Mouse (Mus musculus) megakaryocyte, embryonic 14.5 days (primary cell): Measurements from ENCODE around the gene Rpl19. TPM values are rescaled to one million over a fixed set of nuclear protein-coding genes. Genes with fewer than 3 reads are reported as not detected.

ENCODE experiments used
- H3K27me3 ChIP-seq: replicated peaks from 2 replicates; pipeline ENCODE3; 2012; ENCODE audit warnings: inconsistent platforms
- H3K36me3 ChIP-seq: replicated peaks from 2 replicates; pipeline ENCODE3; 2012; ENCODE audit warnings: low read length, inconsistent platforms, mixed read lengths
- H3K4me1 ChIP-seq: 2 replicates; pipeline ENCODE4 v1.6.1; 2012; ENCODE audit warnings: inconsistent platforms
- H3K4me3 ChIP-seq: replicated peaks from 2 replicates; pipeline ENCODE3; 2012; ENCODE audit warnings: moderate library complexity, mild to moderate bottlenecking, inconsistent platforms
- H3K9me3 ChIP-seq: 2 replicates; pipeline ENCODE4 v1.6.1; 2012; ENCODE audit warnings: inconsistent platforms
- FLI1 ChIP-seq: IDR thresholded peaks from 2 replicates; pipeline ENCODE4 v1.6.1; 2012; ENCODE audit warnings: low read length, inconsistent platforms, mixed read lengths
- GATA1 ChIP-seq: IDR thresholded peaks from 3 replicates; pipeline ENCODE4 v1.6.1; 2012; ENCODE audit warnings: mixed read lengths, low read length, inconsistent platforms, borderline replicate concordance
- polyA plus RNA-seq: library from polyadenylated mRNA; stranded (reverse); fragments of >175 nt; gene quantifications from 2 replicates; pipeline ENCODE4 v1.2.3, GENCODE M21; 2012; ENCODE audit warnings: low replicate concordance; ENCODE audit not compliant: insufficient read depth

Rpl19 gene
- polyA plus RNA-seq, result 275 and 2,598 TPM in 2 replicates

DNA sequence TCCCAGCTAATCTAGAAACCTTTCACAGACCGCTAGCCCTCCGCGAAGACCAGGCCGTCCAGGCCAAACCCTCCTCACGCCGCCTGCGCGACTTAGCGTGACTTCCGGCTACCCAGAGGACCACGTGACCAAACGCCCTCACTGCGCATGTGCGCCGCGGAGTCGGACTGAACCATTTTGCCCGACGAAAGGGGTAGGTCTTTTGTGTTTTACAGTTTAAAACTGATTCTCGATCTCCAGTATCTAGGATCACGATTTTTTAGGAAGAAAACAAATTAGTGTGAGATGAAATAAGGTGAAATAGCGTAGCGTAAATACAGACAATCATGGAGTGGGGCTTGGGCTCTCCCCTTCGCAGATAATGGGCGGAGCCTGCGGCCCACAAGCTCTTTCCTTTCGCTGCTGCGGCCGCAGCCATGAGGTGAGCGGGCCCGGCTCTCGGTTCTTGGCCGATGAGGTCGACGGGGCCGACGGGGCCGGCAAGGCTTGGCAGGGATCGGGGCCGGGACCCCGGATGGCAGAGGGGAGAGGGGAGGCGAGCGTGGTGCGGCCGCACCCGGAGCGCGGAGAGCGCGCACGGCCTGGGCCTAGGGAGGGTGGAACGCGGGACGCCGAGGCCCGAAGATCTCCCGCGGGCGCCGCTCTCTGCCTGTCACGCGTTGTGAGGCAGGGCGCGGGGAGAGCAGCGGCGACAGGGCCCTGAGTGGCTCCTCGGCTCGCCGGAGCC is at the start of gene Rpl19:
Rpl19 (plus strand) TSS at position 141 of the 727 bp plus-strand sequence.
- Histone ChIP-seq H3K36me3 (peaks cover 35% of the 10 kb centered on the region), H3K9me3 (no peaks in the 10 kb centered on the region), H3K27me3 (peaks cover 13% of the 10 kb centered on the region), H3K4me3 (peak within 1 kb of the TSS; percentile 97), H3K4me1 (peaks cover 35% of the 10 kb centered on the region)
- no peak for TF ChIP-seq FLI1
- no peak for TF ChIP-seq GATA1

DNA sequence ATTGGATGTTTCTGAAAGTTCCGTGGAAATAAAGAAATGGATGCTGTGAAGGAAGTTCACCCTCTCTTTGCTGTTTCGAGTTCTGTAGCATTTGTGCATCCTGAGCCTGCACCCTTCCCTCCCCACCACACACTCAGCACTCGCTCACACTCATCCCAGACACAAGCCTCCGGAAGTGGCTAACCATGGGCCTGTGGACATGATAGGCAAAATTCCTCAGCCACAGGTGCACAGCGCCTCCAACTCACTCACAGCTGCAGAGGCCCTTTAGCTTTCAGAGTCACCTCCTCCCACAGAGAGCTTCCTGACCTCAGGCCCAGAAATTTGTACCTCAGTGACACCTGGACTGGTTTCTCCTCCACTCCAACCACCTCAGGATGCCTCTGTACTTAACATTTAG is 48.7 kb upstream of the Rpl19 start:
- no peak overlapping the region for H3K4me3 ChIP-seq
- TF ChIP-seq FLI1 (no peak), GATA1 (no peak)
- H3K4me1 ChIP-seq, result peaks cover 12% of the 10 kb centered on the region
- no peaks in the 10 kb centered on the region for H3K36me3 ChIP-seq
- 0 out of 2 replicates have a peak, but pooled peaks cover 4% of the 10 kb centered on the region for H3K9me3 ChIP-seq
- peaks cover 87% of the 10 kb centered on the region for H3K27me3 ChIP-seq

DNA sequence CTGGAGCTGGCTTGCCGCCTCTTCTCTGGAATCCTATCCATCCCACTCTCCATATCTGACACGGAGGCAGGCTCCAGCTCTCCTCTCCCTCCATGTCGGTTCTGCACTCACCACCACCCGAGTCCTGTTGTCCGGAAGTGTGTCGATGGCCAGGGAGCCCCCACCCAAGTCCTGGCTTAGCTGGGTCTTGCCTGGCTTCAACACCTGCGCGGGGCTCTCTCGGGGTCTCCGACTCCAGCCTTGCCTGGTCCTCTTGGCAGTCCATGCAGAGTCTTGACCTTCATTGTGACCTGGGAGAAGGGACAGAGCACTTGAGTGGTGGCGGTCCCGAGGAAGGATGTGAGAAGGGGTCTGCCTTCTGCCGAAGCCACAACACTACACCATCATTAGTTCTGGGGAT is 48.1 kb upstream of the Rpl19 start:
- no peaks in the 10 kb centered on the region for H3K36me3 ChIP-seq
- H3K4me1 ChIP-seq, result peaks cover 12% of the 10 kb centered on the region
- TF ChIP-seq GATA1 (no peak), FLI1 (no peak)
- no peak overlapping the region for H3K4me3 ChIP-seq
- H3K9me3 ChIP-seq, result 0 out of 2 replicates have a peak, but pooled peaks cover 4% of the 10 kb centered on the region
- H3K27me3 ChIP-seq, result peaks cover 87% of the 10 kb centered on the region

DNA sequence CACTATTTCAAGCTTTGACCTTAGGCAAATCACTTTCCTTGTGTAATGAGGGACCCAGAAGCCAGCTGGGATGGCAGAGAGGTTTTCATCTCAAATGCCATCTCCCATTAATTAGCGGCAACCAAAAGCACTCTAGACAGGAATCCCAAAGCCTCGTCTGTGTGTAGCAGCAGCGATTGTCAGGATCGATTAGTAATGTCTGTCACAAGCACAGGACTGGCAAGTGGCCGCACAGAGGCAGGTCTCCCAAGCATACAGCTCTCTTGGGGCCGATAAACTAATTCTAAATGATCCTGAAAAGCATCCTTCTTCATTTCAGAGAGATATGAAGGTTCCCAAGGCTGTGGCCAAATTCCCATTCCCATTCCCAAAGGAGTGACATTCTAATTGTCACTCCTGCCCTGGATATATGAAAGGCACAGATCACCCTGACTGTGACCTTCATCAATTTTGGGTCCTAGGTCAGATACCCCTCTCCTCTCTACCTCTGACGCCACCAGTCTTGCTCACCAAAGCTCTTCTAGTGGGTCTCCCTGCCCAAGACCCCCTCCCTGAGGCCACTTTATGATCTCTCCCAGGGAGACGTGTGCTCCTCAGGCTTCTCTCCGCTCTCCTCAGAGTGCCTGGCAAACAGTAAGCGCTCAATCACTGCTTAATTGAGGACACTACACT is 46.5 kb upstream of the Rpl19 start:
- no peak for TF ChIP-seq GATA1
- no peak for TF ChIP-seq FLI1
- Histone ChIP-seq H3K9me3 (0 out of 2 replicates have a peak, but pooled peaks cover 2% of the 10 kb centered on the region), H3K36me3 (no peaks in the 10 kb centered on the region), H3K4me3 (no peak overlapping the region), H3K4me1 (peaks cover 12% of the 10 kb centered on the region), H3K27me3 (peaks cover 90% of the 10 kb centered on the region)

DNA sequence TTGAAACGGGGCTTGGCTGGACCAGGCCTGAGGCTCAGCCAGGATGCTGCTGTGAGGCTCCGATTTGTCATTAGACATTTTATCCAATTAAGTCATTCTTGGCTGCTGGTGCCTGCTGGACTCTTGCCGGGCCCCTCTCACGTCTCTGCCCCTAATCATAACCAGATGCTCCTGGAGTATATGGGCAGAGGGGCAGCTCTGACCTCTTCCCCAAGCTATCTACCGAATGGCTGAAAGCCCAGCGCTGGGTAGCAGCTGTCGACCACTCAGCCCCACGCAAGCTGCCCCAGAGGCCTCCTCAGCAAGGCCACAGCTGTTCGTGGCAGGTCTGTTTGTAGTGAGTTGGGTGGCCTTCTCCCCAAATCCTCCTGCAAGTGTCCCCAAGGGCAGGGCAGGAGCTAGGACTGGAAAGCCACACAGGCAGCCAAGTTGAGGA is 46.0 kb upstream of the Rpl19 start:
- Histone ChIP-seq H3K4me1 (peaks cover 12% of the 10 kb centered on the region), H3K9me3 (no peaks in the 10 kb centered on the region), H3K27me3 (peaks cover 94% of the 10 kb centered on the region), H3K4me3 (no peak overlapping the region), H3K36me3 (no peaks in the 10 kb centered on the region)
- TF ChIP-seq GATA1 (no peak), FLI1 (no peak)

DNA sequence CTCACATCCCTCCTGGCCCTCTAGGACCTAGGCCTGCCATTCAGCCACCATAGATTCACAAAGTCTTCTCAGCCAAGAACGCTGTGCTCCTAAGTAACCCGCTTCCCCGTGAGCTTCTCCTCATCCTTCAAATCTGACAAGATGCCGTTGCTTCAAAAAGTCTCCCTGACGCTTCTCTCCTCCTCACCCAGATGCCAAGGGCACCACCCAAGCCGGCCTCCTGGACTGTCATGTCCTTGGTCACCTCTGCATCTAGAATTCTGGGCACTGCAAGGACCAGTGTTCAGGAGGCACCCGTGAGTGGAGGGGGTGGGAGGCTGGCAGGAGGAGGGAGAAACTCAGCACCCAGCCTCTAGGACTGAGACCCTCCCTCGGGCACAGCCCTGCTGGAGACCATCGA is 43.8 kb upstream of the Rpl19 start:
- H3K36me3 ChIP-seq, result no peaks in the 10 kb centered on the region
- peaks cover 30% of the 10 kb centered on the region for H3K4me1 ChIP-seq
- H3K9me3 ChIP-seq, result no peaks in the 10 kb centered on the region
- peaks cover 91% of the 10 kb centered on the region for H3K27me3 ChIP-seq
- TF ChIP-seq GATA1 (no peak), FLI1 (no peak)
- no peak overlapping the region for H3K4me3 ChIP-seq

DNA sequence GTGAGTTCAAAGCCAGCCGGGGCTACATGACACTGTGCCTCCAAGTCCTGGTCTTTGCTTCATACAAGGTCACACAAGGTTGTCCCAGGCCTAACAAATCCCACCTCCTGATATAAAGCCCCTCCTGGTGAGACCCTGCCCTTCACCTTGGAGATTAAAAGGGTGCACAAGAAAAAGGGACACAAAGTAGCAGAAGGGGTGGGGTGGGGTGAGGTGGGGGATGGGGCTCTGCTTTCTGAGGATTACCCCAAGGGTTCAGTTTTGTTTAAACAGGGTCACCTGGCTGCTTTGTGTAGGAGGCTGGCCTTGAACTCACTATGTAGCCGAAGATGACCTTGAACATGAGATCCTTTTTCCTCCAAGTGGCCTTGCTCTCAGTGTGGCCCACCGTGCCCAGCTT is 43.0 kb upstream of the Rpl19 start:
- Histone ChIP-seq H3K4me3 (no peak overlapping the region), H3K36me3 (no peaks in the 10 kb centered on the region), H3K9me3 (no peaks in the 10 kb centered on the region), H3K27me3 (peaks cover 83% of the 10 kb centered on the region), H3K4me1 (peaks cover 25% of the 10 kb centered on the region)
- TF ChIP-seq GATA1 (no peak), FLI1 (no peak)

DNA sequence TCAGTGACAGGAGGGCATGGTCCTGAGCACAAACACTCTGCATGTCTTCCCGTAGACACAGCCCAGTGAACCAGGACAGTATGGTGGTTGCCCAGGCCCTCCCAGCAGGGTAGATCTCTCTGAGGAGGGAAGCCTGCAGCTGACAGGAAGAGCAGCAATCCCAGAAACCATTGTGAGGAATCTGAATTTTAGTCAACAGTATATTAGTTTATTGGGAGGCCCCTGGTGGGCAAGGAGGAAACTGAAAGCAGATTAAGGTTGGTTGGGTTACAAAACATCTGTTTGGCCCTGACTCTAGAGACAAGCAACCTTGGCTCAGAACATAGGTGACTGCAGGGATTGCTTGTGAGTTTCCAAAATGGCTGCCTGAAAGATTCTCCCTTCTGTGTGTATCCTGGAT is 42.5 kb upstream of the Rpl19 start:
- peaks cover 26% of the 10 kb centered on the region for H3K4me1 ChIP-seq
- TF ChIP-seq GATA1 (no peak), FLI1 (no peak)
- H3K4me3 ChIP-seq, result no peak overlapping the region
- no peaks in the 10 kb centered on the region for H3K9me3 ChIP-seq
- peaks cover 78% of the 10 kb centered on the region for H3K27me3 ChIP-seq
- H3K36me3 ChIP-seq, result no peaks in the 10 kb centered on the region

DNA sequence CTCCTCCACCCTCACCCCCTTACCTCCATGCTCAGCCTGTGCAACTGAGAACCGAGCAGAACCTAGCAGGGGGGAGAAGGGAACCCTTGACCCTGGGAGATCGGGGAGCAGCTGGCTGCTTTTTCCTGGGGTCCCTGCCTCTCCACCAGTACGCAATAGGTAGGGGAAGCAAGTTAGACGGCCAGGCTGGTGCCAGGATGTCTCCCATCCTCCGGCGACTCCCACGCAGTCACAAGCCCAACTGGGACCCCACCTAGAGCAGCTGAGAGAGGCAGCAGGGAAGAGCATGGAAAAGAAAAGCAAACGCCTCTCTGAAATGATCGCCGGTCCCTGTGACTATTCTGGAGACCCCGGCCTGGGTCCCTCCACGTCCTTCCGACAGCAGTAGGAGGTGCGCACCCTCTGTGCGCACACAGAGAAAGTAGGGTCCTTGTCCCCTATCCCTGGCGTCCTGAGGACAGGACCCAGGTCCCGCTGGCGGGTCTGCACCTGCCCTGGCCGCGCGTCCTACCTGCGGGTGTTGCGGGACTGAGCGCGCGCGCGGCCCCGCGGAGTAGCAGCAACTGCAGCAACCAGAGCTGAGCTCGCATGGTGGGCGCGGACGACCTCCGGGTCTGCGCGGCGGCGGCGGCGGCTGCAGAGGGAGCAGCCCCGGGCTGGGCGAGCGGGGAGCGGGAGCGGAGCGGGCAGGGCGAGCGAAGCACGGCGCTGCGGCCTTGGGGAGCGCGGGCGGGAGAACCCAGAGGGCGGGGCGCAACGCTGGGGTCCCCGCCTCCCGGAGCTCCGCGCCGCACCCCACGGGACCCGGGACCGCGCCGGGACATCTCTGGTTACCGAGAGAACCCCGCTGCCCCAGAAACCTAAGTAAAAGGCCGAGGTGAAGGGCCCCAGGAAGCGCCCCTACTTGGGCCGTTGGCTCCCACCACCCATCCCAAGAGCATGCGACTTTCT is 40.5 kb upstream of the Rpl19 start, which contains the start of gene Plxdc1:
Plxdc1 (minus strand) TSS at position 718 of the 951 bp plus-strand sequence.
- peak within 1 kb of the TSS; percentile 96 for H3K4me3 ChIP-seq
- H3K4me1 ChIP-seq, result peaks cover 43% of the 10 kb centered on the region
- H3K27me3 ChIP-seq, result peaks cover 64% of the 10 kb centered on the region
- TF ChIP-seq FLI1 (no peak), GATA1 (no peak)
- no peaks in the 10 kb centered on the region for H3K9me3 ChIP-seq
- H3K36me3 ChIP-seq, result no peaks in the 10 kb centered on the region
